Mouse (Mus musculus): ENCODE measurements around the gene Slc3a1. TPM values are rescaled to one million over a fixed set of nuclear protein-coding genes. Genes with fewer than 3 reads are reported as not detected.

The Slc3a1 gene
- polyA plus RNA-seq, 1 experiment from 2014 or later: 0.14 TPM

DNA sequence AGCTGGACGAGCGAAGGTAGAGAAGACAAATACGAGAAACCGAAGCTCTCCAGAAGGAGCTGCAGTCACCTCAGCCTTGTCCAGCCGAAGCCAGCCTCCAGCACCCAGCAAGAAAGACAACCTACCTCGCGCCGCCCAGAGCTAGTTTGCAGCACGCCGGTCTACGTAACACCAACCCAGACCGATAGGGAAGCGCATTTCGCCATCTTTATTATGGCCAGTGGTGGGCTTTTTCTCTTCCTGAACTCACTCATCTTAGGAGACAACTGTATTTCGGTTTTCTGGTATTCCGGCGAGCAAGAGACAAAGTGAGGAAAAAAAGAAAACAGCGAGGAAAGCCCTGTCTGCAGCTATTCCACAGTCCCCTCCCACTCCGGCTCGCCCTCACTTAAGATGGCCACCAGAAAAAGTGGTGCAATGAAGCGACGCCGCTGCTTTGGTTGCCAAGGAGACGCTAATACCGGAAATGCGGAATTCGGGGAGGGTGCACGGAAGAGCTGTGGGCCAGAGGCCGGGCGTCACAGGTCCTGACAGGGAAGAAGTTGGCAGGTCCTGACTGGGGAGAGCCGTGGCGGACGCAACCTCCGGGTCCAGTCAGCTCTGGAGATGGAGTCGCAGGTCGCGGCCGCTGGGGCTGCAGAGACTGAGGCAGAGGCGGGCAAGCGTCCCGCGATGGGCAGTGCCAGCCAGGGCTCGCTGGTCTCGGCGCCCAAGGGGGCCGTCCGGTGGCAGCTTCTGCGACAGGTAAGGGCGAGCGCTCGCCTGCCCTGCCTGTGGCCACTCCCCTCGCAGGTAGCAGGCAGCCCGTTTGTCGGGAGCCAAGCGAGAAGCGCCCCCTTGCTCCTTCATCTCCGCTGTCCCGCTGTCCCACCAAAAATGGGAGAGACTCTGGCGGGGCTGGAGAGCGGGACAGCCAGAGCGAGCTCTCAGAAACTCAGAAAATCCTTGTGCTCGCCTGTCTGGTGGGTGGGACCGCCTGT is 62.2 kb downstream of the Slc3a1 start, which contains the start of the genes Prepl and Camkmt:
Prepl (minus strand) TSS at position 122 of the 980 bp plus-strand sequence.
Camkmt (plus strand) TSS at position 433 of the 980 bp plus-strand sequence.
- H3K27ac ChIP-seq: peak within 1 kb of the TSS; percentile 92
- peak; percentile 98 for ATAC-seq (ENCODE audit: borderline replicate concordance, extremely low read depth, low FRiP score, low TSS enrichment)
- no peaks in the 10 kb centered on the region for H3K9me3 ChIP-seq
- peaks cover 14% of the 10 kb centered on the region for H3K4me1 ChIP-seq
- peak within 1 kb of the TSS; percentile 63 for H3K4me2 ChIP-seq
- under 1% methylated on average over 63 of the region's 63 CpGs for WGBS
- H3K4me3 ChIP-seq: peak within 1 kb of the TSS; percentile 92
- no peaks in the 10 kb centered on the region for H3K36me3 ChIP-seq
- H3K27me3 ChIP-seq: no peaks in the 10 kb centered on the region
- peak within 1 kb of the TSS; percentile 71 for H3K9ac ChIP-seq

DNA sequence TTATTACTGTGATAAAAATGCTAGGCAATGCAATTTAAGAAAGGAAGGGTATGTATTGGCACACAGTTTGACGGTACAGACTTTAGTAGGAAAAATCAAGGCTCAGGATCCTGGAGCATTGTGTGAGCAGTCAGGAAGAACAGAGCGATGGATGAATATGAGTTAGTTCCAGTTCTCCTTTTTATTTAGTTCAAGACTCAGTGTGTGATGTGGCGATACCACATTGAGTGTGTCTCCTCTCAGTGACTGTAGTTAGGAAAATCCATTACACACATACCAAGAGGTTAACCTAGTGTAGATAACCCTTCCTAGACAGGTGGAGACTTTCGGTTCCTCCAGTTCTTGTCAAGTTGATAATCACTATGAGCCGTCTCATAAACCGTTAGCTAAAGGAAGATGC is 63.6 kb downstream of the Slc3a1 start:
- Histone ChIP-seq H3K36me3 (no peaks in the 10 kb centered on the region), H3K9me3 (no peaks in the 10 kb centered on the region), H3K4me2 (peak overlapping the region; percentile 63), H3K9ac (no peak overlapping the region), H3K4me1 (peaks cover 14% of the 10 kb centered on the region), H3K4me3 (peak overlapping the region; percentile 92), H3K27ac (no peak overlapping the region), H3K27me3 (no peaks in the 10 kb centered on the region)
- ATAC-seq (ENCODE audit: borderline replicate concordance, extremely low read depth, low FRiP score, low TSS enrichment): no peak
- WGBS: 87% methylated on average over 6 of the region's 6 CpGs

DNA sequence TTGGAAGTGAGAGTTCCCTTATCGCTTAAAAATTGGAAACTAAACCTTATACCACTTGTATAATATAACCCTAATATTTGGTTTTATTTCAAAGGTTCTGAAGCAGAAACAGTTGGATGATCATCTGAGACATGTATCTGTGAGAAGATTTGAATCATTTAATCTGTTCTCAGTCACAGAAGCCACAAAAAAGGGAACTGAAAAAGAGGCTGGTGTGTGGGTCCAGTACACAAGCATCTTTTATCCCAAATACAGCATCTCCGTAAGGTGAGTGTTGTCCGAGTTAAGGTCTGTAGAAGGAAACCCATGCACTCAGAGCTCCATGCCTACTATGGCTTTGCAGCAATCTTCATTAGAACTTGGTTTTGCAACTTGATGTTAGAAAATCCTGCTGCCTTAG is 68.2 kb downstream of the Slc3a1 start:
- peaks cover 15% of the 10 kb centered on the region for H3K36me3 ChIP-seq
- no peaks in the 10 kb centered on the region for H3K9me3 ChIP-seq
- H3K27me3 ChIP-seq: no peaks in the 10 kb centered on the region
- WGBS: 94% methylated on average over 3 of the region's 3 CpGs
- no peak for ATAC-seq (ENCODE audit: borderline replicate concordance, extremely low read depth, low FRiP score, low TSS enrichment)
- no peak overlapping the region for H3K4me2 ChIP-seq
- H3K4me3 ChIP-seq: no peak overlapping the region
- no peak overlapping the region for H3K27ac ChIP-seq
- H3K4me1 ChIP-seq: peaks cover 3% of the 10 kb centered on the region; the same call in 1 of the 2 replicates
- no peak overlapping the region for H3K9ac ChIP-seq

DNA sequence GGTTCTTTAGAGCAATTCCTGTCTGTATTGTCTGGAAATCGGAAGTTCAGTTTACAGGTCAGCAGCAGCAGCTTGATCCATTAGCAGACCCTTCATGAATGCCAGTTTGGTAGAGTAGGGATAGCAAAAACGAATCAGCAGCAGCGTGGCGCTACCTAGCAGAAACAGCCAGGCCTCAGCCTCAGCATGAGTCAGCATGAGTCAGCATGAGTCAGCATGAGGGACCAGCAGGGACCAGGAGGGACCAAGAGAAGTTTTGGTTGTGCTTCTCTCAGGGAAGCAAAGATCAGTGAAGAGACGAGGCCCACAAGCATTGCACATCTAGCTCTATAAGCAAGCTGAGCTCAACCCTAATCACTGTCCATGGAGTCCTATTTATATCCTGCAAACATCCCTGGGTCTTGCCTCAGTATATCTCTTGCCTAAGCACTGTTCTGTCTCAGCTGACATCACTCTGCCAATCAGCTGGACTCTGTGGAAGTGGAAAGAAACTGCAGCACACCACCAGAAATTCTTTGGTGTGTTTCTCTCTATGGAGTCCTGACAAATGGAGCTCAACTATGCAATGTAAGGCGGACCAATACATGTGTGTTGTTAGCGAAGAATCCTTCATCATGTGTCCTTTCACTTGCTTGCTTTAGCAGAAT is 70.6 kb downstream of the Slc3a1 start:
- H3K4me2 ChIP-seq: no peak overlapping the region
- no peak overlapping the region for H3K27ac ChIP-seq
- no peak for ATAC-seq (ENCODE audit: borderline replicate concordance, extremely low read depth, low FRiP score, low TSS enrichment)
- no peaks in the 10 kb centered on the region for H3K9me3 ChIP-seq
- H3K36me3 ChIP-seq: peaks cover 15% of the 10 kb centered on the region
- H3K4me1 ChIP-seq: no peaks in the 10 kb centered on the region
- H3K4me3 ChIP-seq: no peak overlapping the region
- H3K27me3 ChIP-seq: no peaks in the 10 kb centered on the region
- 83% methylated on average over 7 of the region's 7 CpGs for WGBS
- H3K9ac ChIP-seq: no peak overlapping the region

DNA sequence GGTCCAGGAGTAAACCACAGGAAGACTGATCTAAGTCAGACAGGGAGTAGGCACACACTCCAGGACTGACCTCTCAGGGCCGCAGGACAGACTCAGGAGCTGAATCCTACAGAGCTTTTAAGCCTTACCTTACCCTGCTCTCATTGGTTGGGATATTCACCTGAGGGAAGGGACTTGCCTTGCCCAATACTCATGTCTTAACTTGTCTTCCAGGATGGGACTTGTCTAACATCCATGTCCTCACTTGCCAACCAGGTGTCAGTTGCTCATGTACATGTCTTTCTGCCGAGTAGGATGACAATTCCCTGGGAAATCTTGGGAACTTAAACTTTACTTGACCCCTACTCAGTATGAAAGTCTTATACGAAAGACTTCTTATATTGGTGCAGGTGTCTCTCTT is 72.1 kb downstream of the Slc3a1 start:
- Histone ChIP-seq H3K9ac (no peak overlapping the region), H3K4me2 (no peak overlapping the region), H3K27ac (no peak overlapping the region), H3K4me3 (no peak overlapping the region), H3K9me3 (no peaks in the 10 kb centered on the region), H3K36me3 (peaks cover 15% of the 10 kb centered on the region), H3K4me1 (no peaks in the 10 kb centered on the region), H3K27me3 (no peaks in the 10 kb centered on the region)
- 84% methylated on average over 3 of the region's 3 CpGs for WGBS
- no peak for ATAC-seq (ENCODE audit: borderline replicate concordance, extremely low read depth, low FRiP score, low TSS enrichment)

DNA sequence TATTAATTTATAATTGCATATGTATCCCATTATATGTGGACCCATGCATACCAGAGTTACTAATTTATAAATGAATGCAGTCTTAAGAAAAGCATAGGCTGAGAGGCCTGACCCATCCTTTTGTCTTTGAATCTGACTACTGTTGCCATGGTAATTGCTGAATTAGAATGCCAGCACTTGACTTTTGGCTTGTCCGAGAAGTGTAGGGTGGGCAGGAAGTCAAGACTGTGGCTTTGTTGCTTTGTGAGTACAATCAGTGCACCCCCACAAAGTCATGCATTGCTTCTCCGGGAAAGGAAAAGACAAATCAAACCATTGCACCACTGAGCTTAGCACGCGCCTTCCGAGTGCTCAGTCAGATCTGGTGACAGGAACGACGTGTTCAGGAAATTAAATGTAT is 73.6 kb downstream of the Slc3a1 start:
- Histone ChIP-seq H3K4me3 (no peak overlapping the region), H3K4me2 (no peak overlapping the region), H3K9ac (no peak overlapping the region), H3K27ac (no peak overlapping the region), H3K36me3 (peaks cover 15% of the 10 kb centered on the region), H3K4me1 (no peaks in the 10 kb centered on the region), H3K9me3 (no peaks in the 10 kb centered on the region), H3K27me3 (no peaks in the 10 kb centered on the region)
- 77% methylated on average over 7 of the region's 7 CpGs for WGBS
- no peak for ATAC-seq (ENCODE audit: borderline replicate concordance, extremely low read depth, low FRiP score, low TSS enrichment)

DNA sequence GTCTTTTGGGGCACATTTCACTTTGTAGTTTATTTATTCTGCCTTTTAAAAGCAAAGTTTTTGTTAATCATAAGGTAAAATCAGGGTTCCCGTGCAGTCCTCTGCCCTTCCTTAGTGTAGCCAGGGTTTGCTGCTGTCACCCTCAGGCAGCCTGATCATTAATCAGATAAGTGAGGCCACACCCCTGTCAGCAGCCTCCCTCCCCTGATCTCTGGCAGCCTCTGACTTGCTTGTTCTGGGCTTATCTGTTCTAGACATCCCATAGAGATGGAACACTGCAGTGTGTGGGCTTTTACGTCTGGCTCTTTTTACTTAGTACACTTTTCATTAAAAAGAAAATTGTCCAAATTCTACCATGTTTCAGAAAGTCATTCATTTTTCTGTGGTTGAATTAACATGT is 75.1 kb downstream of the Slc3a1 start:
- whole genome bisulfite sequencing: 32% methylated on average over 2 of the region's 2 CpGs
- ATAC-seq (ENCODE audit: borderline replicate concordance, extremely low read depth, low FRiP score, low TSS enrichment): no peak
- Histone ChIP-seq H3K27me3 (no peaks in the 10 kb centered on the region), H3K27ac (no peak overlapping the region), H3K4me3 (no peak overlapping the region), H3K4me2 (no peak overlapping the region), H3K4me1 (no peaks in the 10 kb centered on the region), H3K9ac (no peak overlapping the region), H3K36me3 (peaks cover 6% of the 10 kb centered on the region; the same call in 1 of the 2 replicates), H3K9me3 (no peaks in the 10 kb centered on the region)

DNA sequence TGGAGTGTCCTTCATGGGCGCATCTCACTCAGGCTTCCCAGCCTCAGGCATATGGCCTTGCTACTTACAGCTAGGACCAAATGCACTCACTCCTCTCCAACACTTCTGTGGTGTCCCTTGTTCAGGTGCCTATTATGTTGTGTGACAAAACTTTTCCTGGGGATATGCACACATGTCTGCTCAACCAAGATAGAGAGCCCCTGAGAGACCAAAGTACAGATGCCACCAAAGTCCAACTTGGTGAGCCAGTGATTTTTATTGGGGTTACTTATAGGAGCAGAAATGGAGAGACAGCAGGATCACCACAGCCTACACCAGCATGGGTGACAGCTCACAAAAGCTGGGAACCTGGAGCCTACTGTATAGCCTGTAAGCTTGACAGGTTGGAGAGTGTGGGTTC is 82.5 kb downstream of the Slc3a1 start:
- Histone ChIP-seq H3K9me3 (no peaks in the 10 kb centered on the region), H3K36me3 (no peaks in the 10 kb centered on the region), H3K4me2 (no peak overlapping the region), H3K9ac (no peak overlapping the region), H3K27me3 (no peaks in the 10 kb centered on the region), H3K4me3 (no peak overlapping the region), H3K27ac (no peak overlapping the region), H3K4me1 (no peaks in the 10 kb centered on the region)
- 97% methylated on average over 1 of the region's 1 CpGs for WGBS
- ATAC-seq (ENCODE audit: borderline replicate concordance, extremely low read depth, low FRiP score, low TSS enrichment): no peak

DNA sequence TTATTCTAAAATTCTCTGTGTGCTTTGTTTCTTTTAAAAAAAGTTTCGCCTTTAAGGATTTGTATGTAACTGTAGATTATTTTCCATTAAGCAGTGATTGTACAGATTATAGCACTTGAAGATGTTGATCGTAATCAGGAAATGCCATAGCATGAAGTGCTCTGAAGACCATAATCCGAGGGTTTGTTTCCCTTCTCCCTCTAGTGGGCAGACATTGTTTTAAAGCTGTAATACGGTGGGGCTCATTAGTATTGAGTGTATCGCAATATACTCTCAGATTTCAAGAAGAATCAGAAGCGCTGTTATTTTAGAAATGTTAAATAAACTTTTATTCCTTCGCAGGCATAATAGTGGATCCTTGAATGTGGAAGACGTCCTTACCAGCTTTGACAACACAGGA is 85.3 kb downstream of the Slc3a1 start:
- 79% methylated on average over 8 of the region's 8 CpGs for WGBS
- no peak for ATAC-seq (ENCODE audit: borderline replicate concordance, extremely low read depth, low FRiP score, low TSS enrichment)
- H3K4me3 ChIP-seq: no peak overlapping the region
- H3K4me1 ChIP-seq: no peaks in the 10 kb centered on the region
- H3K4me2 ChIP-seq: no peak overlapping the region
- H3K27me3 ChIP-seq: no peaks in the 10 kb centered on the region
- H3K27ac ChIP-seq: no peak overlapping the region
- no peaks in the 10 kb centered on the region for H3K36me3 ChIP-seq
- no peaks in the 10 kb centered on the region for H3K9me3 ChIP-seq
- no peak overlapping the region for H3K9ac ChIP-seq

Other genes with a start within 250 kb of the Slc3a1 start
- gene Lrpprc, start 237.6 kb upstream of the Slc3a1 start, polyA plus RNA-seq (2015; fragmentation: Nextera tagmentation; extraction: Ambion mirVana): 34.9 and 38.2 TPM in 2 replicates
- gene Ppm1b, start 71.6 kb upstream of the Slc3a1 start, polyA plus RNA-seq (2015; fragmentation: Nextera tagmentation; extraction: Ambion mirVana): 62.5 and 67.5 TPM in 2 replicates
- gene Prepl, start 61.9 kb downstream of the Slc3a1 start, polyA plus RNA-seq (2015; fragmentation: Nextera tagmentation; extraction: Ambion mirVana): 21.7 and 23.8 TPM in 2 replicates
- gene Camkmt, start 62.2 kb downstream of the Slc3a1 start, polyA plus RNA-seq (2015; fragmentation: Nextera tagmentation; extraction: Ambion mirVana): 11.4 and 12.4 TPM in 2 replicates

Measured in lung, embryonic 15.5 days (tissue).